Mouse (Mus musculus) ES-Bruce4 (cell line): ENCODE measurements around the gene Pgrmc2. TPM values are rescaled to one million over a fixed set of nuclear protein-coding genes. Genes with fewer than 3 reads are reported as not detected.

Source experiments
- H3K27ac ChIP-seq: 2 replicates; pipeline ENCODE4 v1.5.1; 2012; ENCODE audit warnings: low read length, inconsistent platforms; ENCODE audit not compliant: insufficient read depth
- H3K27me3 ChIP-seq: 2 replicates; pipeline ENCODE4 v1.6.1; 2012; ENCODE audit warnings: mild to moderate bottlenecking, low read length, inconsistent platforms; ENCODE audit not compliant: control insufficient read depth, poor library complexity, insufficient read depth, severe bottlenecking
- H3K36me3 ChIP-seq: 2 replicates; pipeline ENCODE4 v1.6.1; 2012; ENCODE audit warnings: inconsistent platforms, mild to moderate bottlenecking, low read length, moderate library complexity; ENCODE audit not compliant: control insufficient read depth, poor library complexity, insufficient read depth, severe bottlenecking
- H3K4me1 ChIP-seq: one replicate; pipeline ENCODE4 v1.8.1; 2011; ENCODE audit warnings: low read length; ENCODE audit not compliant: control insufficient read depth, insufficient read depth
- H3K4me3 ChIP-seq: 2 replicates; pipeline ENCODE4 v1.5.1; 2011; ENCODE audit warnings: low read depth, mild to moderate bottlenecking, low read length
- H3K9ac ChIP-seq: 2 replicates; pipeline ENCODE4 v1.6.1; 2012; ENCODE audit warnings: low read depth, mild to moderate bottlenecking, inconsistent platforms; ENCODE audit not compliant: poor library complexity, severe bottlenecking
- H3K9me3 ChIP-seq: replicated peaks from 2 replicates; pipeline ENCODE4 v1.6.1; 2012; ENCODE audit warnings: mild to moderate bottlenecking, low read length, inconsistent platforms; ENCODE audit not compliant: control insufficient read depth, poor library complexity, insufficient read depth, severe bottlenecking
- CTCF ChIP-seq: IDR thresholded peaks from one replicate; pipeline ENCODE4 v1.8.1; 2011; ENCODE audit warnings: low read depth, low read length
- EP300 ChIP-seq: IDR thresholded peaks from 2 replicates; pipeline ENCODE4 v1.6.1; 2011; ENCODE audit warnings: low read depth, low read length; ENCODE audit not compliant: insufficient read depth
- POLR2A ChIP-seq: IDR thresholded peaks from one replicate; pipeline ENCODE4 v1.8.1; 2011; ENCODE audit warnings: low read length; ENCODE audit not compliant: insufficient read depth
- polyA plus RNA-seq: library from polyadenylated mRNA; stranded (reverse); fragments of >200 nt; gene quantifications from 2 replicates; pipeline ENCODE4 v1.2.4, GENCODE M21; 2011; ENCODE audit warnings: low read depth; ENCODE audit not compliant: missing spikeins, insufficient read depth, insufficient read length

The Pgrmc2 gene
- polyA plus RNA-seq, 1 experiment, result 48.0 TPM

- H3K27me3 ChIP-seq, result no peaks in the 10 kb centered on the region
- H3K27ac ChIP-seq, result no peak overlapping the region
- H3K4me3 ChIP-seq, result no peak overlapping the region
- TF ChIP-seq POLR2A, result no peak
- no peak for TF ChIP-seq CTCF
- no peak for TF ChIP-seq EP300
- no peak overlapping the region for H3K9ac ChIP-seq
- H3K36me3 ChIP-seq, result no peaks in the 10 kb centered on the region
- no peaks in the 10 kb centered on the region for H3K9me3 ChIP-seq
- H3K4me1 ChIP-seq, result no peaks in the 10 kb centered on the region
These were observed 52.1 kb downstream of the Pgrmc2 start for GRCm38 (mm10) chr3:41030705-41031104.

GRCm38 (mm10) chr3:41021980-41022379 is 60.9 kb downstream of the Pgrmc2 start:
- no peak for TF ChIP-seq POLR2A
- TF ChIP-seq CTCF, result no peak
- no peak for TF ChIP-seq EP300
- Histone ChIP-seq H3K9me3 (no peaks in the 10 kb centered on the region), H3K27ac (no peak overlapping the region), H3K27me3 (no peaks in the 10 kb centered on the region), H3K36me3 (no peaks in the 10 kb centered on the region), H3K4me3 (no peak overlapping the region), H3K4me1 (peaks cover 3% of the 10 kb centered on the region), H3K9ac (no peak overlapping the region)

- H3K9me3 ChIP-seq, result no peaks in the 10 kb centered on the region
- TF ChIP-seq POLR2A (no peak), CTCF (no peak), EP300 (no peak)
- no peaks in the 10 kb centered on the region for H3K36me3 ChIP-seq
- H3K4me3 ChIP-seq, result no peak overlapping the region
- H3K27me3 ChIP-seq, result no peaks in the 10 kb centered on the region
- no peak overlapping the region for H3K9ac ChIP-seq
- no peak overlapping the region for H3K27ac ChIP-seq
- peaks cover 3% of the 10 kb centered on the region for H3K4me1 ChIP-seq
These were observed 62.2 kb downstream of the Pgrmc2 start for GRCm38 (mm10) chr3:41020687-41021086.

- Histone ChIP-seq H3K27ac (no peak overlapping the region), H3K9me3 (no peaks in the 10 kb centered on the region), H3K9ac (no peak overlapping the region), H3K36me3 (no peaks in the 10 kb centered on the region), H3K4me1 (peaks cover 3% of the 10 kb centered on the region), H3K27me3 (no peaks in the 10 kb centered on the region), H3K4me3 (no peak overlapping the region)
- TF ChIP-seq POLR2A, result no peak
- TF ChIP-seq EP300, result no peak
- TF ChIP-seq CTCF, result no peak
These were observed 64.7 kb downstream of the Pgrmc2 start for GRCm38 (mm10) chr3:41018022-41018608.

Other genes with a start within 250 kb of the Pgrmc2 start
- 4.9 and 5.4 TPM in 2 replicates for gene Mfsd8, start 236.2 kb downstream of the Pgrmc2 start, polyA plus RNA-seq
- 2.8 and 3.2 TPM in 2 replicates for gene Abhd18, start 236.1 kb downstream of the Pgrmc2 start, polyA plus RNA-seq
- gene 1700034I23Rik, start 180.5 kb downstream of the Pgrmc2 start, polyA plus RNA-seq, result not detected in 2 replicates
- gene Larp1b, start 133.2 kb downstream of the Pgrmc2 start, polyA plus RNA-seq, result 24.5 and 25.6 TPM in 2 replicates